Mouse (Mus musculus): ENCODE data around the gene Zfp784. TPM values are rescaled to one million over a fixed set of nuclear protein-coding genes. Genes with fewer than 3 reads are reported as not detected.

Gene Zfp784
- total and polyA plus RNA-seq, 3 experiments: 0.96 to 2.9 TPM; not detected in 1

GRCm38 (mm10) chr7:5035628-5036027 lies 2.6 kb downstream of the Zfp784 start:
- H3K79me2 ChIP-seq (ENCODE audit: control insufficient read depth, insufficient read depth, low read length, poor library complexity): no peaks in the 10 kb centered on the region; the same call in none of the 2 replicates
- no peaks in the 10 kb centered on the region; a peak in 3 of 4 replicates for H3K36me3 ChIP-seq (ENCODE audit: control insufficient read depth in 1 of 2, insufficient read depth in 2 of 2, low read length in 2 of 2)
- H3K27me3 ChIP-seq (ENCODE audit: control insufficient read depth in 1 of 2, insufficient read depth in 2 of 2, low read length in 2 of 2): no peaks in the 10 kb centered on the region
- TF ChIP-seq GATA1 (IDR thresholded peaks at IDR 0.05; ENCODE audit: low read depth, low read length) (no peak), JUND (IDR thresholded peaks at IDR 0.05; ENCODE audit: low read depth, low read length) (no peak), USF2 (IDR thresholded peaks at IDR 0.05; ENCODE audit: borderline replicate concordance in 1 of 2, insufficient read depth in 1 of 2, low read depth in 1 of 2, low read length in 2 of 2) (no peak), TBP (IDR thresholded peaks at IDR 0.05; ENCODE audit: low read depth, low read length) (no peak), ZKSCAN1 (IDR thresholded peaks at IDR 0.05; ENCODE audit: low read depth, low read length) (no peak), SMC3 (IDR thresholded peaks at IDR 0.05; ENCODE audit: low read depth, low read length) (no peak), USF1 (IDR thresholded peaks at IDR 0.05; ENCODE audit: low read depth, low read length) (no peak), CTCF (IDR thresholded peaks at IDR 0.05 in 2 of 3, conservative IDR thresholded peaks at IDR 0.05 in 1 of 3; ENCODE audit: control insufficient read depth in 1 of 3, insufficient read depth in 1 of 3, low read depth in 2 of 3, low read length in 3 of 3, poor library complexity in 1 of 3, severe bottlenecking in 1 of 3) (no peak), E2F4 (IDR thresholded peaks at IDR 0.05; ENCODE audit: borderline replicate concordance, low read depth, low read length) (no peak), POLR2AphosphoS2 (IDR thresholded peaks at IDR 0.05; ENCODE audit: low read length) (no peak; the same call in none of the 2 replicates), HCFC1 (IDR thresholded peaks at IDR 0.05; ENCODE audit: low read depth, low read length) (no peak), GABPA (IDR thresholded peaks at IDR 0.05; ENCODE audit: low read depth, low read length) (no peak), ZC3H11A (IDR thresholded peaks at IDR 0.05; ENCODE audit: low read depth, low read length) (no peak), KAT2A (conservative IDR thresholded peaks at IDR 0.05; ENCODE audit: low read depth, low read length) (no peak), MAZ (IDR thresholded peaks at IDR 0.05; ENCODE audit: low read depth, low read length) (no peak), SIN3A (IDR thresholded peaks at IDR 0.05; ENCODE audit: low read length) (no peak), EP300 (IDR thresholded peaks at IDR 0.05; ENCODE audit: low read depth in 1 of 2, low read length in 2 of 2) (no peak), POLR2AphosphoS5 (IDR thresholded peaks at IDR 0.05; ENCODE audit: borderline replicate concordance, low read depth, low read length) (no peak), NELFE (IDR thresholded peaks at IDR 0.05; ENCODE audit: low read depth, low read length) (no peak)
- no peak overlapping the region for H3K9ac ChIP-seq (ENCODE audit: control insufficient read depth, low read depth, low read length, poor library complexity, severe bottlenecking)
- DNase-seq (ENCODE audit: low read depth, low spot score): no peak
- H3K4me1 ChIP-seq (ENCODE audit: control insufficient read depth in 1 of 2, insufficient read depth in 2 of 2, low read length in 2 of 2): peaks cover 0 to 5% of the 10 kb centered on the region in 2 experiments; a peak in 2 of 4 replicates
- H3K9me3 ChIP-seq (replicated peaks; ENCODE audit: insufficient read depth, low read length): no peaks in the 10 kb centered on the region
- no peak overlapping the region for H3K4me3 ChIP-seq (ENCODE audit: control insufficient read depth in 1 of 2, insufficient read depth in 1 of 2, low read depth in 2 of 2, low read length in 2 of 2)
- no peak overlapping the region for H3K27ac ChIP-seq (ENCODE audit: control insufficient read depth, low read depth, low read length)

DNA sequence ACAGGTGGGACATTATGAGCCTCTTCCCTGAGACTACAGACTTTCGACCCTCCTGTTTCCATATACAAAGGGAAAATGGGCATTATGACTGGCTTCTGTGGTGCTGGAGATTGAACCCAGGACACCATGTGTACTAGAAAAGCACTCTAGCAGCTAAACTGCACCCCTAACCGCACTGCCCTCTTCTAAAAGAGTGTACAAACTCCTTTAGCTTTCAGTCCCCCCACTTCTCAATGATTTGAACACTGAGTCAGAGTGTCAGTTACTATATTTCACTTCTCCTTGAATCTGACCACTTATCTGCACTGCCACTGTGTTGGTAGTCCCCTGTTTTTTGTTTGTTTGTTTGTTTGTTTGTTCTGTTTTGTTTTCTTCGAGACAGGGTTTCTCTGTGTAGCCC lies 4.4 kb downstream of the Zfp784 start, which contains the start of gene 4632433K11Rik:
Gene 4632433K11Rik (plus strand): TSS at position 301 of the 400 bp plus-strand sequence.
- Histone ChIP-seq H3K4me3 (ENCODE audit: control insufficient read depth in 1 of 2, insufficient read depth in 1 of 2, low read depth in 2 of 2, low read length in 2 of 2) (no peak within 1 kb of the TSS), H3K4me1 (ENCODE audit: control insufficient read depth in 1 of 2, insufficient read depth in 2 of 2, low read length in 2 of 2) (peaks cover 0 to 5% of the 10 kb centered on the region in 2 experiments; a peak in 2 of 4 replicates)

More for the DNA sequence above, 4.4 kb downstream of the Zfp784 start, which contains the start of gene 4632433K11Rik:
- H3K9ac ChIP-seq (ENCODE audit: control insufficient read depth, low read depth, low read length, poor library complexity, severe bottlenecking): no peak within 1 kb of the TSS
- TF ChIP-seq MYC (IDR thresholded peaks at IDR 0.05; ENCODE audit: low read depth, low read length): no peak
- peaks cover 0 to 2% of the 10 kb centered on the region in 2 experiments; a peak in 2 of 4 replicates for H3K36me3 ChIP-seq (ENCODE audit: control insufficient read depth in 1 of 2, insufficient read depth in 2 of 2, low read length in 2 of 2)
- H3K79me2 ChIP-seq (ENCODE audit: control insufficient read depth, insufficient read depth, low read length, poor library complexity): no peaks in the 10 kb centered on the region; the same call in none of the 2 replicates
- no peak for DNase-seq (ENCODE audit: low read depth, low spot score)
- H3K9me3 ChIP-seq (replicated peaks; ENCODE audit: insufficient read depth, low read length): no peaks in the 10 kb centered on the region
- H3K27me3 ChIP-seq (ENCODE audit: control insufficient read depth in 1 of 2, insufficient read depth in 2 of 2, low read length in 2 of 2): no peaks in the 10 kb centered on the region
- no peak within 1 kb of the TSS for H3K27ac ChIP-seq (ENCODE audit: control insufficient read depth, low read depth, low read length)
